Mouse (Mus musculus) hindbrain, embryonic 11.5 days (tissue): ENCODE results near the gene Mrpl17. TPM values are rescaled to one million over a fixed set of nuclear protein-coding genes. Genes with fewer than 3 reads are reported as not detected.
A peak's percentile ranks its signal among the peaks of the same experiment; 100 is the strongest.
"Not testable (repeated sequence)": the region's sequence is repeated elsewhere in the genome, so short reads cannot be mapped to it uniquely, and the experiment has no call there.

Experiments used
- ATAC-seq: fragments of 200-750 bp; cut with Nextera tagmentation; 2 replicates; pipeline ENCODE4 v1.8.0; 2017; ENCODE audit warnings: mild to moderate bottlenecking, moderate TSS enrichment, moderate library complexity; ENCODE audit not compliant: low FRiP score
- DNase-seq: peaks from one replicate; pipeline ENCODE4 v3.0.0-alpha.2; 2015; ENCODE audit warnings: low spot score
- H3K27ac ChIP-seq: fragments of 300-500 bp; sonication (generic); 2 replicates; pipeline ENCODE4 v1.5.1; 2014; ENCODE audit warnings: mild to moderate bottlenecking, low read depth, low read length
- H3K27me3 ChIP-seq: fragments of 300-500 bp; sonication (generic); 2 replicates; pipeline ENCODE4 v1.6.1; 2014; ENCODE audit warnings: mild to moderate bottlenecking, low read length, moderate library complexity, mixed read lengths; ENCODE audit not compliant: control insufficient read depth, insufficient read depth
- H3K36me3 ChIP-seq: fragments of 300-500 bp; sonication (generic); 2 replicates; pipeline ENCODE4 v1.6.1; 2014; ENCODE audit warnings: mild to moderate bottlenecking, low read length, moderate library complexity, mixed read lengths; ENCODE audit not compliant: control insufficient read depth, insufficient read depth
- H3K4me1 ChIP-seq: fragments of 300-500 bp; sonication (generic); replicated peaks from 2 replicates; pipeline ENCODE4 v1.6.1; 2014; ENCODE audit warnings: low read length, mixed read lengths; ENCODE audit not compliant: control insufficient read depth, insufficient read depth
- H3K4me2 ChIP-seq: fragments of 300-500 bp; sonication (generic); replicated peaks from 2 replicates; pipeline ENCODE4 v1.6.1; 2014; ENCODE audit warnings: mild to moderate bottlenecking, low read depth, low read length
- H3K4me3 ChIP-seq: fragments of 300-500 bp; sonication (generic); 2 replicates; pipeline ENCODE4 v1.5.1; 2014; ENCODE audit warnings: low read depth, low read length
- H3K9ac ChIP-seq: fragments of 300-500 bp; sonication (generic); 2 replicates; pipeline ENCODE4 v1.6.1; 2014; ENCODE audit warnings: low read depth, low read length
- H3K9me3 ChIP-seq: fragments of 300-500 bp; sonication (generic); 2 replicates; pipeline ENCODE4 v1.6.1; 2016; ENCODE audit warnings: low read length; ENCODE audit not compliant: control insufficient read depth
- WGBS: fragments of 180-500 bp; shearing (Covaris S2); extraction: QIAGEN DNeasy Blood & Tissue Kit; methylation state at CpG from one replicate; pipeline ENCODE4 v1.1.7; 2014; 5-methylcytosine and 5-hydroxymethylcytosine counted together
- polyA plus RNA-seq: library from polyadenylated mRNA; unstranded; fragments of >200 nt; fragmentation: Nextera tagmentation; extraction: Ambion mirVana; gene quantifications from 2 replicates; pipeline ENCODE4 v1.2.1, GENCODE M21; 2014

The Mrpl17 gene
- polyA plus RNA-seq: 274 and 290 TPM in 2 replicates

GRCm38 (mm10) chr7:105810877-105811489 is at the start of gene Mrpl17:
Mrpl17 (minus strand) TSS chr7:105811099.
- peak within 1 kb of the TSS; percentile 90 for H3K9ac ChIP-seq
- DNase-seq (peak; percentile 100), ATAC-seq (peak; percentile 99)
- H3K9me3 ChIP-seq: no peaks in the 10 kb centered on the region
- no peaks in the 10 kb centered on the region for H3K4me1 ChIP-seq
- WGBS: under 1% methylated on average over 47 of the region's 52 CpGs
- H3K36me3 ChIP-seq: no peaks in the 10 kb centered on the region
- H3K4me2 ChIP-seq: peak within 1 kb of the TSS; percentile 80
- H3K27ac ChIP-seq: peak within 1 kb of the TSS; percentile 72
- H3K4me3 ChIP-seq: peak within 1 kb of the TSS; percentile 81
- H3K27me3 ChIP-seq: no peaks in the 10 kb centered on the region

DNA sequence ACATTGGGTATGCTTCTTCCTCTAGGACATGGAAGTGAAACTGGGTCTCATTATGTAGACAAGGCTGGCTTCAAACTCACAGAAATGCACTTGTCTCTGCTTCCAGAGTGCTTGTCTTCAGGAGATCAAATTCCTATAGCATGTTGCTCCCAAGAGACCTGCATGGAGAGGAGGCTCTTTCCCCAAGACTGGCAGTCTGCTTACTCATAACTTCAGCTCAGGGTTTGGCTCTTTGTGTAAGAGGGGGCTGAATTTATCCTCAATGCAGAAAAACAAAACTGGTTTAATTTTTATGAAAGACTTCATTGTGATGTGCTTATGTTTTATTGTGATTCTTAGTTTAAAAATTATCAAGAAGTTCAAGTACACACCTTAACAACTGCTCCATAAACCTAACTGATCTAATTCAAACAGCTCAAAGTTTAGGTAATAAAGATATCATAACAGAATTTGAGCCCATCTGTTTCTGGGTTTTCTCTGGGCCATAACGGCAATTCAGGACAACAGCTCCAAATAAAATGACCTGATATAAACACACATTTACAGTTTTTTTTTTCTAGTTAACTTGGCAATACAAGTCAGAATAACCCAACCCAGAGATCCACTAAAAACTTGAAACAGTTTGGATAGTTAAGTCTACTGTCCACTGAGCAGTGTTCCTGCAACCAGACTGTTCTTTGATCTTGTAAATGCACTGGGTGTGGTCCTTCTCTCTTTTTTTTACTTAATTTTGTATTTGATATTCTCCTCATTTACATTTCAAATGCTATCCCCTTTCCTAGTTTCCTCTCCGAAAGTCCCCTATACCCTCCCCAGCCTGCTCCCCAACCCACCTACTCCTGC is 45.0 kb upstream of the Mrpl17 start:
- H3K9me3 ChIP-seq, H3K4me3 ChIP-seq, H3K27me3 ChIP-seq, H3K9ac ChIP-seq, H3K4me2 ChIP-seq, H3K4me1 ChIP-seq, H3K36me3 ChIP-seq, ATAC-seq, DNase-seq, H3K27ac ChIP-seq: not testable (repeated sequence)
- WGBS: no CpG with 5 or more reads among the region's 2 CpGs

- no peaks in the 10 kb centered on the region for H3K36me3 ChIP-seq
- H3K9me3 ChIP-seq: no peaks in the 10 kb centered on the region
- no peaks in the 10 kb centered on the region for H3K27me3 ChIP-seq
- no peak overlapping the region for H3K9ac ChIP-seq
- H3K27ac ChIP-seq: no peak overlapping the region
- ATAC-seq (no peak), DNase-seq (no peak)
- no peaks in the 10 kb centered on the region for H3K4me1 ChIP-seq
- H3K4me3 ChIP-seq: no peak overlapping the region
- H3K4me2 ChIP-seq: no peak overlapping the region
- WGBS: 86% methylated on average over 7 of the region's 7 CpGs
These were observed 13.4 kb upstream of the Mrpl17 start for GRCm38 (mm10) chr7:105824281-105824680.

DNA sequence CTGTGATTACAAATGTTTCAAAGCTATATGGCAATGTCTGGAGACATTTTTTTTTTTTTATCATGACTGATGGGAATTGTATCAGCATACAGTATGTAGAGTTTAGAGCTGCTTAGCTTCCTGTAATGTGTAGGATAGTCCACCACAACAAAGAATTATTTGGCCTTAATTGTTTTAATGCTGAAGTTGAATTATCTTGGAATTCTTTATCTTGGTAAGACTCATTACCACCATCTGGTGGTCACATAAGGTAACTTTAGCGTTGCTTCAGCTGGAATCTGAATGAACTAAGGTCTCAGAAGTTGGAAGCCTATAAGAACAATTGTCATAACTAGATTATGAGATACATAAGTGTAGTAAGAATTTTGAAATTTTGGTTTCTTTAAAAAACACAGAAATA is 7.6 kb upstream of the Mrpl17 start:
- Histone ChIP-seq H3K9me3 (no peaks in the 10 kb centered on the region), H3K9ac (no peak overlapping the region), H3K4me2 (no peak overlapping the region), H3K27me3 (no peaks in the 10 kb centered on the region), H3K36me3 (no peaks in the 10 kb centered on the region), H3K4me1 (no peaks in the 10 kb centered on the region), H3K4me3 (no peak overlapping the region), H3K27ac (no peak overlapping the region)
- ATAC-seq (no peak), DNase-seq (peak; percentile 55)
- WGBS: 0% methylated on average over 1 of the region's 1 CpGs

DNA sequence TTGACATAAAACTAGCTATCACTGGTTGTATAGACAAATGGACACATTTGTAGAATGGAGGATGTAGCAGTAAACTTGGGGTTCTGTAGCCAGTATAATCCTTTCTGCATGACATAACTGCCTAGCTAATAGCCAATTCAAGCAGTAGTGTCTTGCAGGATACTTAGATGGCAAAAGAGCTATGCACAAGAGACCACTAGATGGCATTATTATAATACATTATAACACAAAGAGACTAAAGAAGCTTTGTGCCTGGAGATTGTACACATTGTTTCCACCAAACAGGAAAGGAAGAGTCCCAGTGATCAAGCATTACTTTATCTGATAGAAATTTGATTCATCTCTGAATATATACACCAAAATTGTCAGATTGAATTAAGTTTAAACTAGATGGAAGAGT is 5.8 kb upstream of the Mrpl17 start:
- Histone ChIP-seq H3K9ac (no peak overlapping the region), H3K27me3 (no peaks in the 10 kb centered on the region), H3K4me2 (no peak overlapping the region), H3K36me3 (no peaks in the 10 kb centered on the region), H3K9me3 (no peaks in the 10 kb centered on the region), H3K27ac (no peak overlapping the region), H3K4me1 (no peaks in the 10 kb centered on the region), H3K4me3 (no peak overlapping the region)
- ATAC-seq: no peak
- no peak for DNase-seq

DNA sequence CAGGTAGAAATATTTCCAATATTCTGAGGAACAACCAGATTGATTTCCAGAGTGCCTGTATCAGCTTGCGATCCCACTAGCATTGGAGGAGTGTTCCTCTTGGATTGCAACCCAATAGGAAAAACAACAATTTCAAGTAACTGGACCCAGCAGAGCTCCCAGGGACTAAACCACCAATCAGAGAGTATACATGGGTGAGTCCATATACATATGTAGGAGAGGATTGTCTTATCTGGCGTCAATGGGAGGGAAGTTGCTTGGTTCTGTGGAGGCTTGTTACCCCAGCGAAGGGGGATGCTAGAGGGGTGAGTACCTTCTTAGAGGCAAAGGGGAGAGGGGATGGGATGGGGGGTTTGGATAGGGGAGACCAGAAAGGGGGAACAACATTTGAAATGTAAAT is 2.4 kb upstream of the Mrpl17 start:
- Histone ChIP-seq H3K4me2 (no peak overlapping the region), H3K27ac (no peak overlapping the region), H3K9me3 (no peaks in the 10 kb centered on the region), H3K27me3 (no peaks in the 10 kb centered on the region), H3K36me3 (no peaks in the 10 kb centered on the region), H3K4me3 (no peak overlapping the region), H3K4me1 (no peaks in the 10 kb centered on the region), H3K9ac (no peak overlapping the region)
- ATAC-seq: no peak
- 86% methylated on average over 3 of the region's 3 CpGs for WGBS
- no peak for DNase-seq

GRCm38 (mm10) chr7:105812566-105812965 is 1.7 kb upstream of the Mrpl17 start:
- H3K27me3 ChIP-seq: no peaks in the 10 kb centered on the region
- H3K4me3 ChIP-seq: no peak overlapping the region
- H3K4me1 ChIP-seq: no peaks in the 10 kb centered on the region
- DNase-seq: no peak
- H3K9me3 ChIP-seq: no peaks in the 10 kb centered on the region
- ATAC-seq: no peak
- no peak overlapping the region for H3K9ac ChIP-seq
- 83% methylated on average over 3 of the region's 3 CpGs for WGBS
- no peak overlapping the region for H3K4me2 ChIP-seq
- H3K27ac ChIP-seq: no peak overlapping the region
- H3K36me3 ChIP-seq: no peaks in the 10 kb centered on the region

DNA sequence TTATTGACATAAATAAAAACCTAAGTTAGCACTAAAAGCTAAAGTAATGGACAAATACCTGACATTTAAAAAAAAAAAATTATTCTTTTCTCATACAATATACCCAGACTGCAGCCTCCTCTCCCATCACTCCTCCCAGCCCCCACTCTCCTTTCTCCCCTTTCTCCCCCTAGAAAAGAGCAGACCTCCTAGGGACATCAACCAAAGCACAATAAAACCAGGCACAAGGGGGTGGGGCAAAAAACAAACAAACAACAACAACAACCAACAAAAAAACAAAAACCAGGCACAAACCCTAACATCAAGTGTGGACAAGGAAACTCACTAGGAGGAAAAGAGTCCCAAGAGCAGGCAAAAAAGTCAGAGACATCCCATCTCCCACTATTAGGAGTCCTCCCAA is 617 bp upstream of the Mrpl17 start:
- Histone ChIP-seq H3K4me1 (no peaks in the 10 kb centered on the region), H3K36me3 (no peaks in the 10 kb centered on the region), H3K27ac (no peak overlapping the region), H3K27me3 (no peaks in the 10 kb centered on the region), H3K9me3 (no peaks in the 10 kb centered on the region), H3K4me2 (no peak overlapping the region), H3K4me3 (no peak overlapping the region), H3K9ac (no peak overlapping the region)
- DNase-seq (no peak), ATAC-seq (peak; percentile 33)
